In genomic region chr5:91502366-91502765, GRCm38 (mm10) we compare ENCODE assay signal across 12 mouse cellular contexts.
"Had no signal": no experiment of that assay in that cellular context is flagged by ENCODE, and none has a peak within 500 bp of the region (broad histone marks: within the 10 kb centered on the region; RNA-seq: fewer than 3 reads in every experiment).

No protein-coding gene starts in this region.

- DNase-seq: left cerebral cortex, postnatal 4 days; liver; liver, embryonic 13.5 days; liver, postnatal 0 days; lung, adult 18-20 months; lung, adult 2 months; lung, embryonic 14.5 days; lung, postnatal 10 days; lung, postnatal 14 days; lung, postnatal 36 days; lung, postnatal 4 days; midbrain, embryonic 14.5 days had no signal
